Mouse (Mus musculus): Measurements from ENCODE around the gene Tyk2. TPM values are rescaled to one million over a fixed set of nuclear protein-coding genes. Genes with fewer than 3 reads are reported as not detected.
A peak's percentile ranks its signal among the peaks of the same experiment; 100 is the strongest.

Gene Tyk2
- polyA plus RNA-seq, 1 experiment: 17.8 TPM

DNA sequence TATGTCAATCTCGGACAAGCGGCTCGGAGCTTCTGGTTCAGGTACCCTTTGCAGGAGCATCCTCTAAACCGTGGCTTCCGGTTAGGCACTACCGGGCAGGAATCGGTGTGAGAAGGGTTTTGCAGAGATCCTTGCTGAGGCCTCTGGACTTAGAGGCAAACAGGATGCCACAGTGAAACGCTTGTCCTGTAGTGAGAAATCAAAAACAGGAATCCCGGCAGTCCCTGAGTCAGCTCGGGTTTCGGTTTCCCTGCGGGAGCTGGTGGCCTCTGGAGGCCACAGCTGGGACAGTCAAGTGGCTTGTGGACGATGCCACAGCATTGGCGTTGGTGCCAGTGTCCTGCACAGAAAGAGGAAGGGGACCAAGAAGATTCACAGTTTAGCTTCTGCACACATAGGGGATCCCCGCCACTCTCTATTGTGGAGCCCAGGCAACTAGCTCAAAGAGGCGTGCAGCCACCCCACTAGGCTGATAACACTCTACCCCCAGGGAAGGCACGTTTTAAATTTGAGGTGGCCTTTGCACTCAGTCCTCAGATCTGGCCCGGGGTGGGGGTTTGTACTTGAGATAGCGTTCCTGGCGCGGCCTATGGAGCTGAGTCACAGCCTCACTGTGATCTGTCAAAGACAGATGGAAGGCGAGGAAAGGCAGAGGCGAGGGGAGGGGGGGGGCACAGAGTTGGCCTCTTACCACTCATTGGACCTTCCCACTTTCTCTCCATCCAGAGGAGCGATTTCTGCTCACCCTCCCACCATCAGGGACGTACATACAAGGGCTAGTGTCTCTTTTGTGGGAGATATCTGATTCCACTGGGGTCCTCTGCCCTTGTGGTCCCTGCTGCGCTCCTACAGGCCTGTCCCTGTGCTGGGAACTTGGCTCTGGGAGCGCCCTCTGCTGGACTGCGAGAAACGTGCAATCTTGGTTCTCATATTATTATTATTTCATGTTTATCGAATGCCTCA, 37.4 kb upstream of the Tyk2 start:
- Histone ChIP-seq H3K27ac (ENCODE audit: insufficient read depth, low read length) (no peak overlapping the region), H3K9ac (ENCODE audit: low read depth, poor library complexity, severe bottlenecking) (no peak overlapping the region), H3K4me3 (ENCODE audit: low read depth, low read length) (no peak overlapping the region), H3K4me1 (ENCODE audit: control insufficient read depth, insufficient read depth, low read length) (no peaks in the 10 kb centered on the region), H3K27me3 (ENCODE audit: control insufficient read depth, insufficient read depth, low read length, poor library complexity, severe bottlenecking) (peaks cover 5% of the 10 kb centered on the region), H3K36me3 (ENCODE audit: control insufficient read depth, insufficient read depth, low read length, poor library complexity, severe bottlenecking) (no peaks in the 10 kb centered on the region), H3K9me3 (replicated peaks; ENCODE audit: control insufficient read depth, insufficient read depth, low read length, poor library complexity, severe bottlenecking) (no peaks in the 10 kb centered on the region)
- TF ChIP-seq POLR2A (IDR thresholded peaks at IDR 0.05; ENCODE audit: insufficient read depth, low read length): no peak
- peak; percentile 92 for TF ChIP-seq CTCF (IDR thresholded peaks at IDR 0.05; ENCODE audit: low read depth, low read length)

- peaks cover 5% of the 10 kb centered on the region for H3K27me3 ChIP-seq (ENCODE audit: control insufficient read depth, insufficient read depth, low read length, poor library complexity, severe bottlenecking)
- no peaks in the 10 kb centered on the region for H3K36me3 ChIP-seq (ENCODE audit: control insufficient read depth, insufficient read depth, low read length, poor library complexity, severe bottlenecking)
- H3K4me1 ChIP-seq (ENCODE audit: control insufficient read depth, insufficient read depth, low read length): no peaks in the 10 kb centered on the region
- TF ChIP-seq CTCF (IDR thresholded peaks at IDR 0.05; ENCODE audit: low read depth, low read length) (no peak), POLR2A (IDR thresholded peaks at IDR 0.05; ENCODE audit: insufficient read depth, low read length) (no peak), EP300 (IDR thresholded peaks at IDR 0.05; ENCODE audit: insufficient read depth, low read depth, low read length) (no peak)
- H3K27ac ChIP-seq (ENCODE audit: insufficient read depth, low read length): no peak overlapping the region
- no peaks in the 10 kb centered on the region for H3K9me3 ChIP-seq (replicated peaks; ENCODE audit: control insufficient read depth, insufficient read depth, low read length, poor library complexity, severe bottlenecking)
- H3K4me3 ChIP-seq (ENCODE audit: low read depth, low read length): no peak overlapping the region
- no peak overlapping the region for H3K9ac ChIP-seq (ENCODE audit: low read depth, poor library complexity, severe bottlenecking)
Observed at GRCm38 (mm10) chr9:21167140-21168097, 36.4 kb upstream of the Tyk2 start.

DNA sequence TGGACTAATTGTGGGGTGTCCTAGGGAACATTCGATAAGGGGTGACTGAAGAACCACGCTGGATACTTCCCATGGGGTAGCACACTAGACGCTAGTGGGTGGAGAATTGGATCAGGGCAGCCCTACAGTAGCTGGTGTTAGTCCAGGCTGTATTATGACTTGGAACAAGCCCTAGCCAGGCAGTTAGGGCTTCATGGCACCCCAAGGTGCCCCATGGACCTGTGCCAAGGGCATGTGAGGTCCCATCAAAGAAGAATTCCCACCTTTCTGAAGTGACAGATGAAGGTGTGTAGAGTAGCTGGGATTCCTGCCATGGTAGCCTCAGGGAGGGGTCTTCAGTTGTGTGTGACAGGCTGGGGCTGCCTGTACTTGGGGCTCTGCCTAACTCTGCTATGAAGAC, 35.5 kb upstream of the Tyk2 start:
- H3K27me3 ChIP-seq (ENCODE audit: control insufficient read depth, insufficient read depth, low read length, poor library complexity, severe bottlenecking): peaks cover 5% of the 10 kb centered on the region
- H3K36me3 ChIP-seq (ENCODE audit: control insufficient read depth, insufficient read depth, low read length, poor library complexity, severe bottlenecking): no peaks in the 10 kb centered on the region
- no peak overlapping the region for H3K27ac ChIP-seq (ENCODE audit: insufficient read depth, low read length)
- no peaks in the 10 kb centered on the region for H3K4me1 ChIP-seq (ENCODE audit: control insufficient read depth, insufficient read depth, low read length)
- H3K9ac ChIP-seq (ENCODE audit: low read depth, poor library complexity, severe bottlenecking): no peak overlapping the region
- H3K9me3 ChIP-seq (replicated peaks; ENCODE audit: control insufficient read depth, insufficient read depth, low read length, poor library complexity, severe bottlenecking): no peaks in the 10 kb centered on the region
- H3K4me3 ChIP-seq (ENCODE audit: low read depth, low read length): peak overlapping the region; percentile 27
- TF ChIP-seq POLR2A (IDR thresholded peaks at IDR 0.05; ENCODE audit: insufficient read depth, low read length) (no peak), EP300 (IDR thresholded peaks at IDR 0.05; ENCODE audit: insufficient read depth, low read depth, low read length) (no peak), CTCF (IDR thresholded peaks at IDR 0.05; ENCODE audit: low read depth, low read length) (no peak)

DNA sequence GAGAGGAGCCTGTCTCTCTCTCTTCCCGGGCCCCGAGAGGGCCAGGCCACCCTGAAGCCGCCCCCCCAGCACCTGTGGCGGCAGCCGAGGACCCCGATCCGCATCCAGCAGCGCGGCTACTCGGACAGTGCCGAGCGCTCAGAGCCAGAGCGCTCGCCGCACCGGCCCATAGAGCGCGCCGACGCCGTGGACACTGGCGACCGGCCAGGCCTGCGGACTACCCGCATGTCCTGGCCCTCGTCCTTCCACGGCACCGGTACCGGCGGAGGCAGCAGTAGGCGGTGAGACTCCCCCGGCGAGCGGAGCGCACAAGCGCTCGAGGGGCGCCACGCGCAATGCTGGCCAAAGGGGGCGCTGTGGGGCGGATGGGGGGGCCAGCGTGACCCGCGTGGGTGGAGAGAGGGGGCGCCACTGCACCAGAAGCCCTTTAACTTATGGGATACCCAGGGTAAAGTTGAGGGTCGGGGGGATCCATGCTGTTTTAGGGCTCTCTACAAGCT, 35.0 kb upstream of the Tyk2 start:
- Histone ChIP-seq H3K27ac (ENCODE audit: insufficient read depth, low read length) (no peak overlapping the region), H3K9me3 (replicated peaks; ENCODE audit: control insufficient read depth, insufficient read depth, low read length, poor library complexity, severe bottlenecking) (no peaks in the 10 kb centered on the region), H3K36me3 (ENCODE audit: control insufficient read depth, insufficient read depth, low read length, poor library complexity, severe bottlenecking) (no peaks in the 10 kb centered on the region), H3K4me1 (ENCODE audit: control insufficient read depth, insufficient read depth, low read length) (no peaks in the 10 kb centered on the region), H3K4me3 (ENCODE audit: low read depth, low read length) (peak overlapping the region; percentile 70), H3K27me3 (ENCODE audit: control insufficient read depth, insufficient read depth, low read length, poor library complexity, severe bottlenecking) (peaks cover 5% of the 10 kb centered on the region), H3K9ac (ENCODE audit: low read depth, poor library complexity, severe bottlenecking) (peak overlapping the region; percentile 85)
- TF ChIP-seq POLR2A (IDR thresholded peaks at IDR 0.05; ENCODE audit: insufficient read depth, low read length) (no peak), CTCF (IDR thresholded peaks at IDR 0.05; ENCODE audit: low read depth, low read length) (peak; percentile 54), EP300 (IDR thresholded peaks at IDR 0.05; ENCODE audit: insufficient read depth, low read depth, low read length) (no peak)

DNA sequence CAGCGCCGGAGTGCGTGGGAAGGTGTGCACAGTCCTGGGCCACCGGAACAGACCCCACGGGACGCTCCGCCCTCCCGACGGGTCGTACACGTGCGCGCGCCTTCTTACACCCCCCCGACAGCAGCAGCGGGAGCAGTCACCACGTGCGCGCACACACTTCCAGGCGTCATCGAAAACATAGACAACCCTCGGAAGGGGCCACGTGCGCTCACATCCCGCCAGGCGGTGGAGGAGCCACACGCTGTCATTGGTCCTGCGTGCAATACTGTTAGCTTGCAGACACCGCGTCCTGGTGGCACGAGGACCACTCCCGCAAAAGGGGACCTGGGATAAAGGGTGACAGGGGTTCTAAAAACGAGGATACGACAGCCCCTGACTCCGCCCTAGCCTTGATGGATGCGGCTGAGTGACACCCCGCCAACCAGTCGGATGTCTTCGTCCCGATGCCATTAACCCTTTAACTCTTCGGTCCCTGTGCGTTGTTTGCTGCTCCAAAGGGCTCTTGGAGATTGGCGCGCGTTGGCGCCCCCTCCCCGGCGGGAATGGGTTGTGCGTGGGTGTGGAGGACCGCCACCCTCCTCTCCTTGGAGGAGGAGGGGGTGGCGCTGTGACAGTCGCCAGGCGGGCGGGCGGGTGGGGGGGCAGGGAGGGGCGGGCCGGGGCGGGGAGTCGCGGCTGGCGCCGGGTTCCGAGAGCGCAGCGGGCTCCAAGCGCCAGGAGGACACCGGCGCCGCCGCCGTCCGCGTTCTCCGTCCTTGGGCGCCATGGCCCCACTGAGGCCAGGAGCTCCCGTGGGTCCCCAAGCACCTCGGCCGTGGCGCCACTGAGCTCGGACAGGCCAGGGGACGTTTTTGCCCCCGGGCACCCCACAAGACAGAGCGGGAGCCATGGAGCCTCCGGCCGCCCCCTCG, 34.3 kb upstream of the Tyk2 start, which contains the start of gene Pde4a:
Gene Pde4a (plus strand): TSS at position 674 of the 911 bp plus-strand sequence.
- Histone ChIP-seq H3K27me3 (ENCODE audit: control insufficient read depth, insufficient read depth, low read length, poor library complexity, severe bottlenecking) (peaks cover 5% of the 10 kb centered on the region), H3K9ac (ENCODE audit: low read depth, poor library complexity, severe bottlenecking) (peak within 1 kb of the TSS; percentile 85), H3K36me3 (ENCODE audit: control insufficient read depth, insufficient read depth, low read length, poor library complexity, severe bottlenecking) (no peaks in the 10 kb centered on the region), H3K4me1 (ENCODE audit: control insufficient read depth, insufficient read depth, low read length) (no peaks in the 10 kb centered on the region), H3K27ac (ENCODE audit: insufficient read depth, low read length) (no peak within 1 kb of the TSS), H3K9me3 (replicated peaks; ENCODE audit: control insufficient read depth, insufficient read depth, low read length, poor library complexity, severe bottlenecking) (no peaks in the 10 kb centered on the region), H3K4me3 (ENCODE audit: low read depth, low read length) (peak within 1 kb of the TSS; percentile 70)
- TF ChIP-seq CTCF (IDR thresholded peaks at IDR 0.05; ENCODE audit: low read depth, low read length): peak; percentile 0
- TF ChIP-seq EP300 (IDR thresholded peaks at IDR 0.05; ENCODE audit: insufficient read depth, low read depth, low read length): no peak
- TF ChIP-seq POLR2A (IDR thresholded peaks at IDR 0.05; ENCODE audit: insufficient read depth, low read length): no peak

All from ES-Bruce4 (cell line).